Mouse (Mus musculus): Measurements from ENCODE around the gene Asns. TPM values are rescaled to one million over a fixed set of nuclear protein-coding genes. Genes with fewer than 3 reads are reported as not detected.

Gene Asns
- total RNA-seq (2021): 100 to 1,000 TPM; 104 to 112 TPM
- long read RNA-seq, experiment 1, transcript Asns-201 (12 exons, 2,001 nt): major isoform, 161 of 172 reads
- long read RNA-seq, experiment 1, partial matches to known transcripts: 5 of 172 reads
- long read RNA-seq, experiment 1, other reads (novel, unspliced or antisense): 6 of 172 reads
- long read RNA-seq, experiment 2, transcript Asns-201 (12 exons, 2,001 nt): major isoform, 123 of 136 reads
- long read RNA-seq, experiment 2, partial matches to known transcripts: 3 of 136 reads
- long read RNA-seq, experiment 2, other reads (novel, unspliced or antisense): 10 of 136 reads

DNA sequence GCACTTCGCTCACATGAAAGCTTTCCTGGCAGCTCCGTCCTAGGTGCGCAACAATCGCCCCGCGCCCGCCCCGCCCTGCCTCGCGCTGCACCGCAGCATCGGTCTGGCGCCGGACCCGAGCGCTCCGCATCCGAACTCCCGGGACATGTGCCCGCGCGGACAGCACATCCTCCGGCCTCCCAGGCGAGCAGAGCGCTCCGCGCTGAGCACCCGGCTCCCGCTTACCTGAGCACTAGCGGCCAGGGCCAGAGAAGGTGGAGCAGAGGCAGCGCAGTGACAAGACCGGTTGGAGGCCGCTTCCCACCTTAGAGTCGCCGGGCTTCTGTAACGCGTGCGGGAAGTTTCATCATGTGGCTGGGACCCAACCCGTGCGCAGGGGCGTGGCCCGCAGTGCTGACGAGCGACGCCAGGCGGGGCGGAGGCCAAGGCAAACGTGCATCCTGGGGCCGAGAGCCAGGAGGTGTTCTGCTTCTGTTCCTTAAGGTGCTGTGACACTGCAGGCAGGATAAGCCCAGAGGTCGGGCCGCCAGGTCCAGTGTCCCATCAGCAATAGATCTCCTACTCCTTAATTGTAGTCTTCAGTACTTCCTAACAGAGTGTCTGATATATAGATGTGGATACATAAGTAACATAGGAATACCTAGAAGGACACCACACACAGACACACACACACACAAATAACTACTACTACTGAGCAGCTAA is at the start of gene Asns:
Asns (minus strand) TSS at position 371 of the 702 bp plus-strand sequence.
- intact Hi-C loops (cut with DNase I): no loop called here
- DNase-seq (ENCODE audit: low spot score in 2 of 2): peak; percentile 85 to 88

DNA sequence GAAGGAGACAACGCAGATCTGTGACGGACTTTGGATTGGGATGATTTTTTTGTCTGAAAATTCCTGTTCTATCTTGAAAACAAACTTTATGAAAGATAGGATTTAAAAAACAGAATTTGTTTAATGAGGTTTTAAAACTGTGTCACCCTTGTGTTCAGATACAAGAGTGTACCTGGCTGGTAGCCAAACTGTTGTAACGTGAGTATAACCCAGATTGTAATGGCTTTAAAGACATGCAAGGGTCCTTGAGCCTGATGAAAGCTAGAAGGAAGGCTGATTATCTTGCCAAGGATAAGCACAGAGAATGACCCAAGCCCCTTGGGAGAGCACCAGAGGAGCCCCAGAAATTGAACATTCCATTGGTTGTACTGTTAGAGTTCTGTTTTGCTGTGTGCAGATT is 48.7 kb upstream of the Asns start:
- intact Hi-C loops (cut with DNase I): no loop called here

DNA sequence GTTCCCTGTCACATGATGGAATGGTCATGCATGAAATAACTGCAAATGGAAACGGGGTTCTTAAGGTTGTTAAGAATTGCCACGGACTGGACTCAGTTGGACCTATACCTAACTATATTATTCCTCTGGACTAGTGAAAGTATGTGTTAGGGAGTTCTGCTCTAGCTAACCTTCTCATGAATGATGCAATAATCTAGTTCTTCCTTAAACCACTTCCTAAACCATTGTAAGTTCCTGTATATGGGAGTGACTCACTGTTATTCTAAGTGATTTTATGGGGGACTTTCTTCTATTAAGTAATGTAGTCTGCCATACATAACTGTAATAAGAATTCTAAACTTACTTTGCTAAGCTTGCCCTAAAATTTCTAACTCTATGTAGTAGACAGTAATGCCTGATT is 44.8 kb upstream of the Asns start:
- DNase-seq (ENCODE audit: low spot score in 2 of 2): no peak
- intact Hi-C loops (cut with DNase I): no loop called here

More for the DNA sequence above, 48.7 kb upstream of the Asns start:
- DNase-seq (ENCODE audit: low spot score in 2 of 2): no peak

- DNase-seq (ENCODE audit: low spot score in 2 of 2): peak; percentile 90 to 93
Measured at GRCm38 (mm10) chr6:7732754-7733708, 40.0 kb upstream of the Asns start.

DNA sequence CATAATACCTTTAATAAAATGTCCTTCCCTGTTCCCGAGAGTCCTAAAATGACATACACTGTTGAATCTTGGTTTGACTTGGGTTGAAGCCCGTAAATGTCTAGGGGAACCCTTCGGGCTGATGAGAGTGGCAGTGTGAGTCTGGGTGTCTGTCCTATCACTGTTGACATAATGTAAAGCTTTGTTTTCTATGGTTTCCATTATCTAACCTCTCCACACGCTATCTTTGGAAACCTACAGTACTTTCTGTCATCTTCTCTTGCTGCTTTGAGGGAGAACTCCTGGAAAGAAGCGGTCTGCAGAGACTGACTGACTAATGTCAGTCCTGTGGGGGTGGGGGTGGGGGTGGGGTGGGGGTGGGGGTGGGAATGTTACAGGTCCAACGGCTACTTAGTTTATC is 39.0 kb upstream of the Asns start:
- intact Hi-C loops (cut with DNase I): loop anchor here (5.0 kb wide), 3 partner anchors 250 to 1005 kb away; no protein-coding TSS in a partner anchor
- DNase-seq (ENCODE audit: low spot score in 2 of 2): no peak

More at GRCm38 (mm10) chr6:7732754-7733708, 40.0 kb upstream of the Asns start:
- intact Hi-C loops (cut with DNase I): loop anchor here (1.0 to 5.0 kb wide), 4 partner anchors 249 to 1004 kb away; no protein-coding TSS in a partner anchor

DNA sequence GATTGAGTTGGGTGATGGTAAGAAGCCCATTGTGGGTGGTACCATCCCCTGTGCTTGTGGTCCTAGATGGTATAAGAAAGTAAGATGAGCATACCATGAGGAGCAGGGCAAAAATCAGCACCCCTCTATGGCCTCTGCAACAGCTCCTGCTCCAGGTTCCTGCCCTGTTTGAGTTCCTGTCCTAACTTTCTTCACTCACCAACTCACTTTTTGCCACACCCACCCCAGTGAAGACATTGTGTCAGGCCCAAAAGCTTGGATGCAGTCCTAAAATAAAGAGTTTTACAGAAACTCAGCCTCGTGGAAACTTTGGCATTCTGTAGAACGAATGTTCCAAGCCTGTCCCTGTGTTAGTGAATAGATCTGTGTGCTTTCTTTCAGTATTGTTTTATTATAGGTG is 36.1 kb upstream of the Asns start:
- DNase-seq (ENCODE audit: low spot score in 2 of 2): no peak
- intact Hi-C loops (cut with DNase I): no loop called here

DNA sequence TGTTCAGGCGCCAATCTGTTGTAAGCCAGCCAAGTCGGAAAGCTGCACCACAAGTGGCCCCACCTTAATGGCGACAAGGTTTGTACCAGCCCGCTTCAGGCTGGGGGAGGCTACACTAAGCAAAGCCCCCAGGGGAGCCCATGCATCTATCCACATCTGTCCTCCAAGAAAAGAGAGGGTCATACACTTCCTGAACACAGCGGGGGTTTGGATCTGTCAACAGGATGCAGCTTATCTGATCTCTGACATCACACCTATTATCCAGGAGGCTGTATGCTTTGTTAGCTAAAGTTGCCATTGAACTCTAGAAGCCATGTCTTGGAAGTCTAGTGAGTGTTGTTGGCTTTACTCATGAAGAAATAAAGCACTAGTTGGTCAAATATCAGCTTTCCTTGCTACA is 35.2 kb upstream of the Asns start:
- intact Hi-C loops (cut with DNase I): no loop called here
- DNase-seq (ENCODE audit: low spot score in 2 of 2): no peak

- DNase-seq (ENCODE audit: low spot score in 2 of 2): no peak
- intact Hi-C loops (cut with DNase I): no loop called here
Measured at GRCm38 (mm10) chr6:7716236-7716635, 23.2 kb upstream of the Asns start.

DNA sequence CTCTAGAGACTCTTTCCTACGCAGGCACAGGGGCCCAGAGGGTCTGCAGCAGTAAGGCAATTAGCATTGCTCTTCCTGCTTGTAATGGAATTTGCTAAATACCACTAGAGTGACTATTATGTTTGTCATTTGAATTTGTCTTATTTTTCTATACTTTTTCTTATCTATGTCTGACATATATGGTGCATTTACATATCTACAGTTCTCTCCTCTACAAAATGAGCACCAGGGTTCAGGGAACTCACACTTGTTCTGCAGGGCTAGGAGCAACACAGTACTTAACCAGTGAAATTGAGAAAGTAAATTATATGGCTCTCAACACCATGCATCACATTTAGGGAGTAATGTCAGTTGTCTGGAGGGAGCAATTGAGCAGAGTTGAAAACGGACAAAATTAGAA is 21.2 kb upstream of the Asns start:
- intact Hi-C loops (cut with DNase I): no loop called here
- DNase-seq (ENCODE audit: low spot score in 2 of 2): no peak

DNA sequence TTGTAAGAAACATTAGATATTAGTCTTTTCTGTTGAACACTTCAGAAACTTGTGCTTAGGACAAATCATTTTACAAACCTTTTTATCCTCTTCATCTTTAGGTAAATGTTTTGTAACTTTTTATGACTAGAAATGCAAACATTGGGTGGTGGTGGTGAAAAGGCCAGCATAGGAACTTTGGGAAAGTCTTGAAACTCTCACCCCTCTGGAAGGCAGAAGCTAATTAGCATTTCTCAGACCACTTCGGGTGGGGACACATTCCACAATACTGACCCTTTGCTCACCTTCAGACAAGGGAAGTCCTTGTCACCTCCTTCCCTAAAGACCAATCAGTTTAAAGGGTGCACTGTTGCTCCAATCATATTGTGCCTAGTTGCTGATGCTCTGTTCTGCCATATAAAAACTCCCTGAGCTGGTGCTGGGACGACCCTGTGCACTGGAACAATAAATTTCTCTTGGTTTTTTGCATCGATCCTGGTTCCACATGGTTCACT is 18.8 kb upstream of the Asns start:
- DNase-seq (ENCODE audit: low spot score in 2 of 2): no peak
- intact Hi-C loops (cut with DNase I): no loop called here

- intact Hi-C loops (cut with DNase I): no loop called here
- no peak for DNase-seq (ENCODE audit: low spot score in 2 of 2)
Measured at GRCm38 (mm10) chr6:7708246-7708645, 15.2 kb upstream of the Asns start.

- intact Hi-C loops (cut with DNase I): no loop called here
- no peak for DNase-seq (ENCODE audit: low spot score in 2 of 2)
Measured at GRCm38 (mm10) chr6:7706796-7707195, 13.7 kb upstream of the Asns start.

DNA sequence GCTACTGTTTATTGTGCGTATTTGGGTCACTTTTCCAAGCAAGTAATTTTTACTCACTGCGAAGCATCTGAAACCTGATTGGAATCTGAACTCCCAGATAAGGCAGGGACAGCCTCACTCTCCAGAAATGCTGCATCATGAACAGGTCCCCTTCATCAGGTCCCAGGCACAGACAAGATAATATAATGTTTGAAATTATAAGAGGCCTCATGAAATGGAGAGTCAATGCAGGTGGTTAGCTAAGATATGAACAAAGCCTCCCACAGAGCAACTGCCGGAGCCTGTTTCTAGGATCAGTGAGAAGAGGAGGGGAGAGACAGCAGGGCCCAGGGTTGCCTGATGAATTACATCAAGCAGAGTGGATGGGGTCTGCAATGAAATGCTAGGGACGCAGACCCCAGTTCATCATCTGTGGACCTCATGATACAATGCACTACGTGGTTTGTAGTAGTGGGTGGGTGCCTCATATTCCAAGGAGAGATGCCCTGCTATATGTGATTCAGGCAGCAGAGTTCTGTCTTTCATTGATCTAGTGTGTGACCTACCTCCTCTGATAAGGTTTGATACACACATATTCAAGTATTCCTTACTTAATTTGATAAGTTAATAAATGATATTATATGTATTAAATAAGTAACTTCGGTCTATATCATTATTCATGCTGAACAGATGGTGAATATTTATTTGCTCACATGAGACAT is 5.1 kb upstream of the Asns start:
- no peak for DNase-seq (ENCODE audit: low spot score in 2 of 2)
- intact Hi-C loops (cut with DNase I): no loop called here

- intact Hi-C loops (cut with DNase I): no loop called here
- no peak for DNase-seq (ENCODE audit: low spot score in 2 of 2)
Measured at GRCm38 (mm10) chr6:7697077-7697643, 4.1 kb upstream of the Asns start.

- DNase-seq (ENCODE audit: low spot score in 2 of 2): no peak
- intact Hi-C loops (cut with DNase I): no loop called here
Measured at GRCm38 (mm10) chr6:7696641-7697040, 3.6 kb upstream of the Asns start.

DNA sequence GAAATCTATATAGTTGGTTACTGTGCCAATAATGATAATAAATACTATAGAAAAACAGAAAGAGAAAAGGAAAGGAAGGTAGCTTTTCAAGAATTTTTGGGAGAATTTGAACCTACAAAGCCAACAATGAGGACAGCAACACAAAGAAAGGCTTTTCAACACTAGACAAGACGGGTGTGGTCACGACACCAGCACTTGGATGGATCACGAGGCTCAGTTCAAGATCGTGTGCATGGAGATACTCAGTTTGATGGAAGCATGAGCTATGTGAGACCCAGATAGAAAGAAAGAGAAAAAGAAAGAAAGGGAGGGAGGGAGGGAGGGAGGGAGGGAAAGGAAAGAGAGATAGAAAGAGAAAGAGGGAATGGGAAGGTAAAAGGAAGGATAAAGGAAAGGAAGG is 2.8 kb upstream of the Asns start:
- no peak for DNase-seq (ENCODE audit: low spot score in 2 of 2)
- intact Hi-C loops (cut with DNase I): no loop called here

DNA sequence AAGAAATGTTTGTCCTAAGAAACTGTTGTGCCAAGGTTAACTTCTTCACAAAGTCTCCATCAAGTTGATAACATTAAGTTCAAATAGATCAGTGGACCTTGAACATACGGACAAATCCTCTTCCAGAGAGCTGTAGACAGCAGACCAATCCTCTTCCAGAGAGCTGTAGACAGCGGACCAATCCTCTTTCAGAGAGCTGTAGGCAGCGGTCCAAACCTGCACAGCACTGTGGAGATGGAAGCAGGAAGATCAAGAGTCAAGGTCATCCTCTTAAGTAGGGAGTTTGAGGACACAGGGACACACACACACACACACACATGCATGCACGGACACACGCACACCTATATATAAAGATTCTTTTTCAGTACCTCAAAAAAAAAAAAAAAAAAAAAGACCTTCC is 612 bp upstream of the Asns start:
- intact Hi-C loops (cut with DNase I): no loop called here
- no peak for DNase-seq (ENCODE audit: low spot score in 2 of 2)

DNA sequence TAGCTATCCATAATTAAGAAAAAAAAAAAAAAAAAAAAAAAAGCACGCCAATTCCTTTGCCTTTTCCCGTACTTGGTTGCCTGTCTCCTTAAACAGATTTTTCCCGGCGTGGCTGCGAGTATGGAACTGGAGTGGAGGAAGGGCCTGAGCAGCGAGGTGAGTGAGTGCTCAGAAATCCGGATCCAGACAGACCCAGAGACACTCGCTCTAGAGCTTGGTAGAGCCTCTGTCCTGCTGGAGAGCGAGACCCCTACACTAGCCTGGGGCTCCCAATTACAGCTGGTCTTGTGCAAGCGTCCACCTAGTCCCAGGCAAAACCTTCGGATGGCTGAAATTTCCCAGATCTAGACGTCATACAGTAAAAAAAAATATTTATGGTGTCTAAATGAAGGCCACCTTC is 603 bp downstream of the Asns start:
- peak in 1 of 2 experiments; percentile 35 for DNase-seq (ENCODE audit: low spot score in 2 of 2)

GRCm38 (mm10) chr6:7692037-7692436 is 1.0 kb downstream of the Asns start:
- intact Hi-C loops (cut with DNase I): no loop called here
- DNase-seq (ENCODE audit: low spot score in 2 of 2): no peak

More for the DNA sequence above, 603 bp downstream of the Asns start:
- intact Hi-C loops (cut with DNase I): no loop called here
